In the genomic region with DNA sequence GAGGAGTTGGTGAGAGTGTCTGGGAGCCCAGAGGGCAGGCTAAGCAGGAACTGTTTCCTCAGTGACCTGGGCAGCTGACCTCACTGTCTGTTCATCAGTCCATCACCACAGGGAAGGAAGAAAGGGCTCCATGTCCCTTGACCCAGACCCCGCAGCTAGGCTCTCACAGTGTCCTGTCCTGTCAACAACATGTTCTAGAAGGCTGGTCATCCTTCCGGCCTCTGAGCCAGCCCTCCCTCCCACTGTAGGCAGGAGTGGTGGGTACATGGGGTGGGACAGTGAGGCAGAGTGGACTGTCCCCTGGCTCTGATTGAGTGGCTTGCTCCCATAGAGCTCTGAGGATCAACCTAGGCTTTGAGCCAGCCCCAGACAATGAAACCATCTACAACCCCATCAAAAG, we compare ENCODE assay signal across 9 mouse cellular contexts.
DNase-seq lines count a peak whose midpoint lies in the region; ATAC-seq lines count a peak whose summit lies in the region.
"Had no signal": no experiment of that assay in that cellular context is flagged by ENCODE, and none has a peak within 500 bp of the region (broad histone marks: within the 10 kb centered on the region; RNA-seq: fewer than 3 reads in every experiment).

No protein-coding gene starts in this region.

- H3K4me3 ChIP-seq in heart, embryonic 12.5 days, result no peak overlapping the region
- H3K4me3 ChIP-seq in embryonic facial prominence, embryonic 10.5 days, result no peak overlapping the region
- no peak overlapping the region for H3K4me3 ChIP-seq in hindbrain, embryonic 16.5 days (ENCODE audit: low read length)
- H3K4me3 ChIP-seq in macrophage (ENCODE audit: inconsistent target), result no peak overlapping the region

- peak overlapping the region; percentile 63 for H3K9ac ChIP-seq in heart, embryonic 12.5 days
- no peak overlapping the region for H3K9ac ChIP-seq in hindbrain, embryonic 16.5 days (ENCODE audit: low read depth, low read length)

- 34% methylated on average over 2 of the region's 2 CpGs for WGBS in heart, embryonic 12.5 days
- 44% methylated on average over 2 of the region's 2 CpGs for WGBS in embryonic facial prominence, embryonic 10.5 days
- whole genome bisulfite sequencing in hindbrain, embryonic 16.5 days, result 46% methylated on average over 2 of the region's 2 CpGs
- WGBS in macrophage (ENCODE audit: missing documents), result 75% methylated on average over 2 of the region's 2 CpGs

- H3K79me2 ChIP-seq in macrophage (ENCODE audit: inconsistent target), result peaks cover 100% of the 10 kb centered on the region

- no peaks in the 10 kb centered on the region for H3K27me3 ChIP-seq in heart, embryonic 12.5 days (replicated peaks)
- no peaks in the 10 kb centered on the region for H3K27me3 ChIP-seq in embryonic facial prominence, embryonic 10.5 days (replicated peaks; ENCODE audit: low read depth, poor library complexity, severe bottlenecking)
- H3K27me3 ChIP-seq in hindbrain, embryonic 16.5 days (replicated peaks; ENCODE audit: control insufficient read depth, insufficient read depth, low read length), result no peaks in the 10 kb centered on the region

- H3K4me2 ChIP-seq in heart, embryonic 12.5 days, result peak overlapping the region; percentile 35
- H3K4me2 ChIP-seq in hindbrain, embryonic 16.5 days (ENCODE audit: low read length), result no peak overlapping the region

- ATAC-seq in heart, embryonic 12.5 days (ENCODE audit: insufficient number of reproducible peaks, low FRiP score), result no peak
- ATAC-seq in hindbrain, embryonic 16.5 days, result 0 out of 2 replicates have a peak, but pooled peaks have one; percentile 5

- peak overlapping the region; percentile 92 for H3K27ac ChIP-seq in heart, embryonic 12.5 days (ENCODE audit: poor library complexity, severe bottlenecking)
- H3K27ac ChIP-seq in embryonic facial prominence, embryonic 10.5 days (replicated peaks), result peak overlapping the region; percentile 72
- peak overlapping the region; percentile 54 for H3K27ac ChIP-seq in hindbrain, embryonic 16.5 days (ENCODE audit: low read depth, low read length)
- peak overlapping the region; percentile 14; the same call in 1 of the 2 replicates for H3K27ac ChIP-seq in macrophage

- no peaks in the 10 kb centered on the region for H3K36me3 ChIP-seq in heart, embryonic 12.5 days
- H3K36me3 ChIP-seq in embryonic facial prominence, embryonic 10.5 days (replicated peaks), result no peaks in the 10 kb centered on the region
- H3K36me3 ChIP-seq in hindbrain, embryonic 16.5 days (ENCODE audit: control insufficient read depth, insufficient read depth, low read length), result no peaks in the 10 kb centered on the region
- H3K36me3 ChIP-seq in macrophage (ENCODE audit: inconsistent target), result no peaks in the 10 kb centered on the region

- H3K4me1 ChIP-seq in heart, embryonic 12.5 days (replicated peaks), result peaks cover 99% of the 10 kb centered on the region
- peaks cover 71% of the 10 kb centered on the region for H3K4me1 ChIP-seq in embryonic facial prominence, embryonic 10.5 days
- H3K4me1 ChIP-seq in hindbrain, embryonic 16.5 days (ENCODE audit: control insufficient read depth, insufficient read depth, low read depth, low read length), result peaks cover 63% of the 10 kb centered on the region

- no peak for DNase-seq in heart, adult 8-10 months (ENCODE audit: low spot score)
- DNase-seq in embryonic facial prominence, embryonic 10.5 days (ENCODE audit: low spot score), result no peak
- DNase-seq in layer of hippocampus, postnatal 25 days (ENCODE audit: extremely low spot score in 1 of 2, low spot score in 1 of 2), result no peak
- DNase-seq in layer of hippocampus, postnatal 14 days (ENCODE audit: low spot score in 2 of 2), result no peak
- no peak for DNase-seq in frontal cortex, adult 2 months (ENCODE audit: extremely low spot score in 1 of 2, low spot score in 1 of 2)
- DNase-seq: thymus, adult 18-20 months had no signal

- H3K9me3 ChIP-seq in heart, embryonic 12.5 days (replicated peaks), result no peaks in the 10 kb centered on the region
- H3K9me3 ChIP-seq in embryonic facial prominence, embryonic 10.5 days, result no peaks in the 10 kb centered on the region
- H3K9me3 ChIP-seq in hindbrain, embryonic 16.5 days (ENCODE audit: control insufficient read depth, low read length), result no peaks in the 10 kb centered on the region

Comparison
In these comparisons a context has a peak if more than half of its experiments do, and no peak if none do; other contexts are left out.
1. H3K27ac ChIP-seq: peak in every context shown above with its lines; median percentile 92 in heart, embryonic 12.5 days; 72 in embryonic facial prominence, embryonic 10.5 days; 54 in hindbrain, embryonic 16.5 days; 14 in macrophage.